Mouse (Mus musculus) bone marrow, adult 2 months (tissue): ENCODE measurements around the gene Snap23. TPM values are rescaled to one million over a fixed set of nuclear protein-coding genes. Genes with fewer than 3 reads are reported as not detected.

Experiments used
- H3K27ac ChIP-seq: fragments of 200-500 bp; 2 replicates; pipeline ENCODE4 v1.5.1; 2012; ENCODE audit warnings: low read depth, mild to moderate bottlenecking, control low read depth, inconsistent platforms, low read length; ENCODE audit not compliant: control insufficient read depth, poor library complexity, insufficient read depth
- H3K4me1 ChIP-seq: fragments of 200-500 bp; 2 replicates; pipeline ENCODE4 v1.6.1; 2011; ENCODE audit warnings: low read length; ENCODE audit not compliant: control insufficient read depth, insufficient read depth
- H3K4me3 ChIP-seq: fragments of 200-500 bp; replicated peaks from 2 replicates; pipeline ENCODE3; 2011; ENCODE audit warnings: mild to moderate bottlenecking, low read depth, low read length, control low read depth; ENCODE audit not compliant: control insufficient read depth
- CTCF ChIP-seq: fragments of 200-500 bp; IDR thresholded peaks from 2 replicates; pipeline ENCODE4 v1.5.1; 2011; ENCODE audit warnings: low read length, control low read depth; ENCODE audit not compliant: control insufficient read depth, insufficient read depth
- POLR2A ChIP-seq: fragments of 200-500 bp; IDR thresholded peaks from 2 replicates; pipeline ENCODE4 v1.6.1; 2011; ENCODE audit warnings: low read depth, mild to moderate bottlenecking, control low read depth, low read length, borderline replicate concordance; ENCODE audit not compliant: control insufficient read depth
- WGBS: fragments of 180-500 bp; shearing (Covaris S2); methylation state at CpG from one replicate; pipeline ENCODE4 v1.1.7; 2018; 5-methylcytosine and 5-hydroxymethylcytosine counted together
- polyA plus RNA-seq: library from polyadenylated mRNA; stranded (reverse); fragments of >200 nt; gene quantifications from 2 replicates; pipeline ENCODE4 v1.2.4, GENCODE M21; 2011; ENCODE audit warnings: low replicate concordance; ENCODE audit not compliant: missing spikeins, insufficient read depth, insufficient read length

Snap23 gene
- polyA plus RNA-seq, 1 experiment = 44.5 TPM

- Histone ChIP-seq H3K4me3 (peak within 1 kb of the TSS; percentile 96), H3K27ac (peak within 1 kb of the TSS; percentile 90), H3K4me1 (no peaks in the 10 kb centered on the region; the same call in 1 of the 2 replicates)
- TF ChIP-seq POLR2A = peak; percentile 85; the same call in 1 of the 2 replicates
- TF ChIP-seq CTCF = no peak
- under 1% methylated on average over 52 of the region's 52 CpGs for WGBS
Measured at GRCm38 (mm10) chr2:120608830-120609723, 41.6 kb downstream of the Snap23 start, which contains the start of the genes Haus2 and Lrrc57. TSS of gene Haus2 (plus strand) at chr2:120609383. TSS of gene Lrrc57 (minus strand) at chr2:120609520.

GRCm38 (mm10) chr2:120616279-120617163, 49.0 kb downstream of the Snap23 start:
- WGBS = 72% methylated on average over 5 of the region's 5 CpGs
- TF ChIP-seq POLR2A = no peak
- TF ChIP-seq CTCF = no peak
- Histone ChIP-seq H3K27ac (no peak overlapping the region), H3K4me1 (no peaks in the 10 kb centered on the region), H3K4me3 (no peak overlapping the region)

GRCm38 (mm10) chr2:120619538-120619937, 52.1 kb downstream of the Snap23 start:
- TF ChIP-seq POLR2A = no peak
- peak; percentile 12; the same call in 1 of the 2 replicates for TF ChIP-seq CTCF
- 96% methylated on average over 1 of the region's 1 CpGs for WGBS
- Histone ChIP-seq H3K4me1 (no peaks in the 10 kb centered on the region; the same call in 1 of the 2 replicates), H3K27ac (no peak overlapping the region), H3K4me3 (no peak overlapping the region)

GRCm38 (mm10) chr2:120622920-120623319, 55.4 kb downstream of the Snap23 start:
- TF ChIP-seq POLR2A = no peak
- H3K4me1 ChIP-seq = no peaks in the 10 kb centered on the region; the same call in 1 of the 2 replicates
- no peak overlapping the region for H3K27ac ChIP-seq
- no peak overlapping the region for H3K4me3 ChIP-seq

- peak overlapping the region; percentile 27 for H3K4me3 ChIP-seq
- no peaks in the 10 kb centered on the region; the same call in 1 of the 2 replicates for H3K4me1 ChIP-seq
- no peak for TF ChIP-seq POLR2A
- no peak for TF ChIP-seq CTCF
- 18% methylated on average over 10 of the region's 10 CpGs for WGBS
- no peak overlapping the region for H3K27ac ChIP-seq
Measured at GRCm38 (mm10) chr2:120628076-120628865, 60.8 kb downstream of the Snap23 start.

GRCm38 (mm10) chr2:120628886-120629735, 61.6 kb downstream of the Snap23 start, which contains the start of gene Stard9:
TSS of gene Stard9 (plus strand) at chr2:120629121.
- TF ChIP-seq CTCF (no peak), POLR2A (no peak; the same call in 1 of the 2 replicates)
- H3K27ac ChIP-seq = no peak within 1 kb of the TSS; the same call in 1 of the 2 replicates
- whole genome bisulfite sequencing = 5% methylated on average over 36 of the region's 36 CpGs

GRCm38 (mm10) chr2:120630246-120630645, 62.8 kb downstream of the Snap23 start:
- TF ChIP-seq POLR2A (no peak), CTCF (no peak)
- Histone ChIP-seq H3K4me3 (no peak overlapping the region), H3K27ac (no peak overlapping the region), H3K4me1 (no peaks in the 10 kb centered on the region; the same call in 1 of the 2 replicates)
- 75% methylated on average over 2 of the region's 2 CpGs for WGBS

More at GRCm38 (mm10) chr2:120628886-120629735, 61.6 kb downstream of the Snap23 start, which contains the start of gene Stard9:
- peak within 1 kb of the TSS; percentile 63 for H3K4me3 ChIP-seq
- H3K4me1 ChIP-seq = no peaks in the 10 kb centered on the region; the same call in 1 of the 2 replicates
